Mouse (Mus musculus): ENCODE results near the gene Celsr3. TPM values are rescaled to one million over a fixed set of nuclear protein-coding genes. Genes with fewer than 3 reads are reported as not detected.
A peak's percentile ranks its signal among the peaks of the same experiment; 100 is the strongest.

The Celsr3 gene
- polyA plus RNA-seq, 1 experiment from 2014 or later: 0.17 TPM

DNA sequence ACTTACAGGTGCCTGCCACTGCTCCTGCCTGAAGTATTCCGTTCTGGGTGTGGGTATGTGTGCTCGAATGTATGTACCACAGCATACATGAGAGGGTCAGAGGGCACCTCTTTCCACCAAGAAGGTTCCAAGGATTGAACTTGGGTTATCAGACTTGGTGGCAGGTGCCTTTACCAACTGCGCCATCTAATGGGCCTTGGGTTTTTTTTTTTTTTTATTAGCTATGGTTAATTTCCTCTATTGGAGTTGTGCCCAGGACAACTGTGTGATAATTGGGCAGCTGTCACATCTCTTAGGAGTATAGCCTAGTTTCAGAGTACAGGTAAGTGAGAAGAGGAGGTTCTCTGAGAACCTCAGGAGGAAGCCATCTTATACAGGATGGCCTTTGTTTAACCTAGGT is 26.6 kb upstream of the Celsr3 start:
- peaks cover 28% of the 10 kb centered on the region for H3K36me3 ChIP-seq (ENCODE audit: insufficient read depth, low read length)
- no peak overlapping the region for H3K4me3 ChIP-seq (ENCODE audit: low read depth, low read length)
- no peak overlapping the region for H3K9ac ChIP-seq (replicated peaks; ENCODE audit: low read depth)
- ATAC-seq: no peak
- no peak overlapping the region for H3K27ac ChIP-seq (ENCODE audit: low read length)
- no peak for TF ChIP-seq CTCF (IDR thresholded peaks at IDR 0.05)
- TF ChIP-seq EP300 (IDR thresholded peaks at IDR 0.05): no peak
- peaks cover 14% of the 10 kb centered on the region; the same call in 1 of the 2 replicates for H3K4me1 ChIP-seq (ENCODE audit: insufficient read depth, low read depth, low read length)
- H3K27me3 ChIP-seq (replicated peaks; ENCODE audit: insufficient read depth, low read length): no peaks in the 10 kb centered on the region
- no peak for DNase-seq (ENCODE audit: low spot score)
- WGBS: 61% methylated on average over 3 of the region's 3 CpGs
- no peak overlapping the region for H3K4me2 ChIP-seq (replicated peaks; ENCODE audit: low read depth, low read length)
- H3K9me3 ChIP-seq (ENCODE audit: low read length): no peaks in the 10 kb centered on the region

DNA sequence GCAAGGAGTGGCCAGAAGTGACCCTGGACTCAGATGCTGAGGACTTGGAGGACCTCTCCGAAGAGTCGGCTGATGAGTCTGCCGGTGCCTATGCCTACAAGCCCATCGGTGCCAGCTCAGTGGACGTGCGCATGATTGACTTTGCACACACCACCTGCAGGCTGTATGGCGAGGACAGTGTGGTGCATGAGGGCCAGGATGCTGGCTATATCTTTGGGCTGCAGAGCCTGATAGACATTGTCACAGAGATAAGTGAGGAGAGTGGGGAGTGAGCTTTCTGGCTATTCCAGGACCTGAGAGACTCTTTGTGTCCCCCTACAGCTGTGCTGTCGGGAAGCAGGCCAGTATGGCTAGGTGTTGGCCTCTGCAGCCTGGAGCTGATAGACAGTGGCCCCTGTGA is 20.4 kb upstream of the Celsr3 start:
- TF ChIP-seq EP300 (IDR thresholded peaks at IDR 0.05): no peak
- no peak for TF ChIP-seq CTCF (IDR thresholded peaks at IDR 0.05)
- Histone ChIP-seq H3K36me3 (ENCODE audit: insufficient read depth, low read length) (peaks cover 29% of the 10 kb centered on the region; the same call in 1 of the 2 replicates), H3K4me2 (replicated peaks; ENCODE audit: low read depth, low read length) (no peak overlapping the region), H3K9ac (replicated peaks; ENCODE audit: low read depth) (no peak overlapping the region), H3K4me1 (ENCODE audit: insufficient read depth, low read depth, low read length) (peaks cover 5% of the 10 kb centered on the region; the same call in 1 of the 2 replicates), H3K9me3 (ENCODE audit: low read length) (no peaks in the 10 kb centered on the region), H3K27me3 (replicated peaks; ENCODE audit: insufficient read depth, low read length) (no peaks in the 10 kb centered on the region), H3K4me3 (ENCODE audit: low read depth, low read length) (no peak overlapping the region), H3K27ac (ENCODE audit: low read length) (no peak overlapping the region)
- no peak for ATAC-seq
- 83% methylated on average over 8 of the region's 8 CpGs for WGBS
- no peak for DNase-seq (ENCODE audit: low spot score)

DNA sequence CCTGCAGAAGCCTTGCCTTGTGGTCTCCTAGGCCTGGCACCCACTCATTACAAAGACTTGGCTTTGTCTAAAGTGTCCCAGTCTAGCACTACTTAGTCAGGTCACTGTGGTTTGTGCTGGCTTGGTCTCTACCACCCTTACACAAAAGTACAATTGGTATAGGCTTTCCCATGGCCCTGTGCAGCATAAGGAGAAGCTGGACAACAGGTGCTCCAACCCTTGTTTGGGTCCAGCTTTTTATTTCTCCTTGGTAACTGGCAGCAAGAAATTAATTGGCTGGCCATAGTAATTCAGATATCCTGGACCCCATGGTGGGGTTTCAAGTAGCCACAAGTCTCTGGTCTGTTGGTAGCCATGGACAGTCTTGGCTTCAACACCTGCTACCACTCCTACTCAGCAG is 19.7 kb upstream of the Celsr3 start:
- Histone ChIP-seq H3K27me3 (replicated peaks; ENCODE audit: insufficient read depth, low read length) (no peaks in the 10 kb centered on the region), H3K4me3 (ENCODE audit: low read depth, low read length) (no peak overlapping the region), H3K9me3 (ENCODE audit: low read length) (no peaks in the 10 kb centered on the region), H3K4me1 (ENCODE audit: insufficient read depth, low read depth, low read length) (peaks cover 5% of the 10 kb centered on the region; the same call in 1 of the 2 replicates), H3K9ac (replicated peaks; ENCODE audit: low read depth) (no peak overlapping the region), H3K27ac (ENCODE audit: low read length) (no peak overlapping the region), H3K4me2 (replicated peaks; ENCODE audit: low read depth, low read length) (no peak overlapping the region), H3K36me3 (ENCODE audit: insufficient read depth, low read length) (peaks cover 26% of the 10 kb centered on the region; the same call in 1 of the 2 replicates)
- no peak for ATAC-seq
- no peak for TF ChIP-seq EP300 (IDR thresholded peaks at IDR 0.05)
- TF ChIP-seq CTCF (IDR thresholded peaks at IDR 0.05): no peak
- DNase-seq (ENCODE audit: low spot score): no peak

GRCm38 (mm10) chr9:108806831-108807230 is 19.3 kb upstream of the Celsr3 start:
- Histone ChIP-seq H3K9ac (replicated peaks; ENCODE audit: low read depth) (no peak overlapping the region), H3K4me2 (replicated peaks; ENCODE audit: low read depth, low read length) (no peak overlapping the region), H3K27ac (ENCODE audit: low read length) (no peak overlapping the region), H3K27me3 (replicated peaks; ENCODE audit: insufficient read depth, low read length) (no peaks in the 10 kb centered on the region), H3K4me3 (ENCODE audit: low read depth, low read length) (no peak overlapping the region), H3K4me1 (ENCODE audit: insufficient read depth, low read depth, low read length) (peaks cover 5% of the 10 kb centered on the region; the same call in 1 of the 2 replicates), H3K36me3 (ENCODE audit: insufficient read depth, low read length) (peaks cover 31% of the 10 kb centered on the region), H3K9me3 (ENCODE audit: low read length) (no peaks in the 10 kb centered on the region)
- 75% methylated on average over 1 of the region's 1 CpGs for WGBS
- TF ChIP-seq EP300 (IDR thresholded peaks at IDR 0.05) (no peak), CTCF (IDR thresholded peaks at IDR 0.05) (no peak)
- ATAC-seq (no peak), DNase-seq (ENCODE audit: low spot score) (no peak)

DNA sequence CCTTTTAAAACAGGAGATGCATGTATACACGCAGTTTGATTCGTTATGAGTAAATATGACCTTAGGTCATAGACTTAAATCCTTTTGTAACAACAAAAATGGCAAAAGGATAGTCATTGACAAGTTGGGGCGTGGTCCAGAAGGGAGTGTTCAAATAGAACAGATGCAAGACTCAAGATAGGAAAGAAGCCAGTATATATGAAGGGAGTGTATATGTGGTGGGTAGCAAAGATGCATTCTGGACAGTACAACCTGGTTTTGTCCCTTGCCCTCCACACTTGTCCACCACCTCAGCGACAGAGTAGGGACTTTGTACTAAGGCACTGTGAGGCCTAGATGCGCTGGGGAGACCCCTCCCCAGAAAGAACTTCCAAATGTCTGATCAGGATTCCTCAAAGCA is 18.4 kb upstream of the Celsr3 start:
- H3K4me3 ChIP-seq (ENCODE audit: low read depth, low read length): no peak overlapping the region
- DNase-seq (ENCODE audit: low spot score): no peak
- no peak overlapping the region for H3K4me2 ChIP-seq (replicated peaks; ENCODE audit: low read depth, low read length)
- H3K4me1 ChIP-seq (ENCODE audit: insufficient read depth, low read depth, low read length): peaks cover 5% of the 10 kb centered on the region; the same call in 1 of the 2 replicates
- WGBS: 67% methylated on average over 5 of the region's 5 CpGs
- no peak overlapping the region for H3K27ac ChIP-seq (ENCODE audit: low read length)
- H3K9ac ChIP-seq (replicated peaks; ENCODE audit: low read depth): no peak overlapping the region
- ATAC-seq: no peak
- H3K36me3 ChIP-seq (ENCODE audit: insufficient read depth, low read length): peaks cover 34% of the 10 kb centered on the region
- H3K9me3 ChIP-seq (ENCODE audit: low read length): no peaks in the 10 kb centered on the region
- H3K27me3 ChIP-seq (replicated peaks; ENCODE audit: insufficient read depth, low read length): no peaks in the 10 kb centered on the region
- TF ChIP-seq CTCF (IDR thresholded peaks at IDR 0.05) (no peak), EP300 (IDR thresholded peaks at IDR 0.05) (no peak)

GRCm38 (mm10) chr9:108808163-108808665 is 17.9 kb upstream of the Celsr3 start, which contains the start of gene Nckipsd:
Nckipsd (plus strand) TSS chr9:108808368.
- ATAC-seq: peak; percentile 92

More at GRCm38 (mm10) chr9:108808163-108808665, 17.9 kb upstream of the Celsr3 start, which contains the start of gene Nckipsd:
- under 1% methylated on average over 57 of the region's 62 CpGs for WGBS
- H3K9me3 ChIP-seq (ENCODE audit: low read length): no peaks in the 10 kb centered on the region
- TF ChIP-seq CTCF (IDR thresholded peaks at IDR 0.05): peak; percentile 81
- no peak for TF ChIP-seq EP300 (IDR thresholded peaks at IDR 0.05)
- H3K27ac ChIP-seq (ENCODE audit: low read length): peak within 1 kb of the TSS; percentile 44; the same call in 1 of the 2 replicates
- H3K9ac ChIP-seq (replicated peaks; ENCODE audit: low read depth): peak within 1 kb of the TSS; percentile 66
- no peaks in the 10 kb centered on the region for H3K27me3 ChIP-seq (replicated peaks; ENCODE audit: insufficient read depth, low read length)
- H3K36me3 ChIP-seq (ENCODE audit: insufficient read depth, low read length): peaks cover 38% of the 10 kb centered on the region
- peak within 1 kb of the TSS; percentile 97 for H3K4me2 ChIP-seq (replicated peaks; ENCODE audit: low read depth, low read length)
- DNase-seq (ENCODE audit: low spot score): peak; percentile 90
- H3K4me1 ChIP-seq (ENCODE audit: insufficient read depth, low read depth, low read length): peaks cover 5% of the 10 kb centered on the region; the same call in 1 of the 2 replicates
- H3K4me3 ChIP-seq (ENCODE audit: low read depth, low read length): peak within 1 kb of the TSS; percentile 75

Data from lung, postnatal 0 days (tissue).